Mouse (Mus musculus): ENCODE results near the gene Rrp9. TPM values are rescaled to one million over a fixed set of nuclear protein-coding genes. Genes with fewer than 3 reads are reported as not detected.

Rrp9 gene
- polyA plus RNA-seq, 1 experiment from 2014 or later = 20.8 TPM

DNA sequence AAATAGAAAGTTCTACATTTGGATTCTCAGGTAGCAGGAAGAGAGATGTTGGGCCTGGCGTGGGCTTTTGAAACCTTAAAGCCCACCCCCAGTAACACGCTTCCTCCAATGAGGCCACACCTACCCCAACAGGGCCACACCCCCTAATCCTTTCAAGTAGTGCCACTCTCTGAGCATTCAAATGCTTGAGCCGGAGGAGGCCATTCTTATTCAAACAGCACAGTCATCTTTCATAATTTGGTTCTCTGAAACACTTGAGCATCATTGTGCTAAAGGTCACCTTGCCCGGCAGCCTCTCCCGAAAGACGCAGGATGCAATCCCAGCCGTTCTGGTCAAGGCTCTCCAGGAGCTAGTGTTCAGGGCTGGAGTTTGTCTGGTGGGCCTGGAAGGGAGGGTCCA lies 58.5 kb downstream of the Rrp9 start:
- Histone ChIP-seq H3K36me3 (replicated peaks) (no peaks in the 10 kb centered on the region), H3K27ac (replicated peaks) (no peak overlapping the region), H3K27me3 (no peaks in the 10 kb centered on the region), H3K4me3 (replicated peaks) (no peak overlapping the region), H3K9ac (no peak overlapping the region), H3K4me1 (replicated peaks) (no peaks in the 10 kb centered on the region), H3K4me2 (no peak overlapping the region), H3K9me3 (replicated peaks) (no peaks in the 10 kb centered on the region)
- ATAC-seq (ENCODE audit: insufficient read depth) = no peak
- WGBS (ENCODE audit: insufficient replicate concordance) = 76% methylated on average over 7 of the region's 7 CpGs

DNA sequence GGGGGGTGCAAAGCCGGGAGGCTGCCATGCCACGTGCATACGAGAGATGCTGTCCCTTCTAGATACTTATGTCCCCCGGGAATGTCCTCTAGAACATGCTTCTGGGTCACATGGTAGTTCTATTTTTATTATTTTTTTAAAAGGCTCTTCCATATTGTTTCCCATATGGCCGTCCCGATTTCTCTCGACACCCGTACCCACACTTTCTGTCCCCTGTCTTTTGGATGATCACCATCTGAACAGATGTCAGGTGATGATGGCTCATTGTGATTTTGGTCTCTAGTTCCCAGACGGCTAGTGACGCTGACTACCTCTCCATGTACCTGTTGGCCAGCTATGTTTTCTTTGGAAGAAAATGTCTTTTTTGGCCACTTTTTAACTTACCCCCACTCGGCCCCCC lies 59.2 kb downstream of the Rrp9 start:
- H3K4me2 ChIP-seq = no peak overlapping the region
- H3K27me3 ChIP-seq = no peaks in the 10 kb centered on the region
- no peaks in the 10 kb centered on the region for H3K36me3 ChIP-seq (replicated peaks)
- 73% methylated on average over 11 of the region's 11 CpGs for WGBS (ENCODE audit: insufficient replicate concordance)
- H3K9ac ChIP-seq = no peak overlapping the region
- no peaks in the 10 kb centered on the region for H3K9me3 ChIP-seq (replicated peaks)
- H3K4me1 ChIP-seq (replicated peaks) = no peaks in the 10 kb centered on the region
- no peak overlapping the region for H3K27ac ChIP-seq (replicated peaks)
- no peak overlapping the region for H3K4me3 ChIP-seq (replicated peaks)
- ATAC-seq (ENCODE audit: insufficient read depth) = no peak

Other genes starting within 250 kb of the Rrp9 start
- 52.6 and 59.6 TPM in 2 replicates for gene Alas1, start 227.3 kb upstream of the Rrp9 start, polyA plus RNA-seq (2015; fragmentation: Nextera tagmentation; extraction: Ambion mirVana)
- gene Poc1a, start 194.9 kb upstream of the Rrp9 start, polyA plus RNA-seq (2015; fragmentation: Nextera tagmentation; extraction: Ambion mirVana) = 23.1 and 25.1 TPM in 2 replicates
- gene Dusp7, start 107.3 kb upstream of the Rrp9 start, polyA plus RNA-seq (2015; fragmentation: Nextera tagmentation; extraction: Ambion mirVana) = 3.4 and 5.1 TPM in 2 replicates
- gene Rpl29, start 46.5 kb upstream of the Rrp9 start, polyA plus RNA-seq (2015; fragmentation: Nextera tagmentation; extraction: Ambion mirVana) = 454 and 516 TPM in 2 replicates
- 32.4 and 35.5 TPM in 2 replicates for gene Acy1, start 37.6 kb upstream of the Rrp9 start, polyA plus RNA-seq (2015; fragmentation: Nextera tagmentation; extraction: Ambion mirVana)
- 29.0 and 36.4 TPM in 2 replicates for gene Abhd14b, start 28.5 kb upstream of the Rrp9 start, polyA plus RNA-seq (2015; fragmentation: Nextera tagmentation; extraction: Ambion mirVana)
- gene Abhd14a, start 28.3 kb upstream of the Rrp9 start, polyA plus RNA-seq (2015; fragmentation: Nextera tagmentation; extraction: Ambion mirVana) = 20.2 and 22.0 TPM in 2 replicates
- 7.4 and 9.1 TPM in 2 replicates for gene Pcbp4, start 22.7 kb upstream of the Rrp9 start, polyA plus RNA-seq (2015; fragmentation: Nextera tagmentation; extraction: Ambion mirVana)
- gene Gpr62, start 10.0 kb upstream of the Rrp9 start, polyA plus RNA-seq (2015; fragmentation: Nextera tagmentation; extraction: Ambion mirVana) = not detected in 2 replicates
- gene Parp3, start 986 bp downstream of the Rrp9 start, polyA plus RNA-seq (2015; fragmentation: Nextera tagmentation; extraction: Ambion mirVana) = 1.4 TPM in 2 replicates
- gene Iqcf1, start 24.0 kb downstream of the Rrp9 start, polyA plus RNA-seq (2015; fragmentation: Nextera tagmentation; extraction: Ambion mirVana) = not detected in 2 replicates
- not detected in 2 replicates for gene Iqcf5, start 38.6 kb downstream of the Rrp9 start, polyA plus RNA-seq (2015; fragmentation: Nextera tagmentation; extraction: Ambion mirVana)
- gene Iqcf3, start 85.7 kb downstream of the Rrp9 start, polyA plus RNA-seq (2015; fragmentation: Nextera tagmentation; extraction: Ambion mirVana) = not detected in 2 replicates
- not detected in 2 replicates for gene Iqcf4, start 95.0 kb downstream of the Rrp9 start, polyA plus RNA-seq (2015; fragmentation: Nextera tagmentation; extraction: Ambion mirVana)
- not detected in 2 replicates for gene Iqcf6, start 150.6 kb downstream of the Rrp9 start, polyA plus RNA-seq (2015; fragmentation: Nextera tagmentation; extraction: Ambion mirVana)
- not detected in 2 replicates for gene Grm2, start 180.1 kb downstream of the Rrp9 start, polyA plus RNA-seq (2015; fragmentation: Nextera tagmentation; extraction: Ambion mirVana)
- gene Tex264, start 210.0 kb downstream of the Rrp9 start, polyA plus RNA-seq (2015; fragmentation: Nextera tagmentation; extraction: Ambion mirVana) = 16.5 and 16.8 TPM in 2 replicates